Mouse (Mus musculus) adrenal gland, postnatal 25 days (tissue): Measurements from ENCODE around the gene Faim2. TPM values are rescaled to one million over a fixed set of nuclear protein-coding genes. Genes with fewer than 3 reads are reported as not detected.

Experiments
- DNase-seq: peaks from one replicate; pipeline ENCODE4 v3.0.0; 2021; ENCODE audit warnings: mixed read lengths
- total RNA-seq: library from RNA; stranded (reverse); gene quantifications from 2 replicates; pipeline ENCODE4 v1.2.3, GENCODE M21; 2021

The Faim2 gene
- total RNA-seq, 1 experiment from 2014 or later = 24.3 TPM

GRCm38 (mm10) chr15:99505324-99506095 is 22.5 kb downstream of the Faim2 start:
- DNase-seq = peak; percentile 45

- no peak for DNase-seq
Observed at GRCm38 (mm10) chr15:99503256-99503655, 24.7 kb downstream of the Faim2 start.

- DNase-seq = no peak
Observed at GRCm38 (mm10) chr15:99502311-99502831, 25.6 kb downstream of the Faim2 start.

- peak; percentile 37 for DNase-seq
Observed at GRCm38 (mm10) chr15:99501292-99502260, 26.4 kb downstream of the Faim2 start.

GRCm38 (mm10) chr15:99500320-99500719 is 27.6 kb downstream of the Faim2 start:
- no peak for DNase-seq

- DNase-seq = no peak
Observed at GRCm38 (mm10) chr15:99499726-99500125, 28.2 kb downstream of the Faim2 start.

- DNase-seq = peak; percentile 70
Observed at GRCm38 (mm10) chr15:99498781-99499180, 29.2 kb downstream of the Faim2 start.

GRCm38 (mm10) chr15:99498356-99498755 is 29.6 kb downstream of the Faim2 start:
- no peak for DNase-seq

GRCm38 (mm10) chr15:99497527-99498242 is 30.3 kb downstream of the Faim2 start:
- DNase-seq = peak; percentile 66

- DNase-seq = peak; percentile 35
Observed at GRCm38 (mm10) chr15:99497061-99497460, 30.9 kb downstream of the Faim2 start.

GRCm38 (mm10) chr15:99484745-99485144 is 43.2 kb downstream of the Faim2 start:
- no peak for DNase-seq

GRCm38 (mm10) chr15:99475814-99476213 is 52.2 kb downstream of the Faim2 start:
- DNase-seq = no peak

GRCm38 (mm10) chr15:99474576-99474926 is 53.4 kb downstream of the Faim2 start, which contains the start of gene Bcdin3d:
Bcdin3d (minus strand) TSS chr15:99474730.
- DNase-seq = peak; percentile 89

GRCm38 (mm10) chr15:99473801-99474575 is 54.0 kb downstream of the Faim2 start:
- DNase-seq = peak; percentile 64

GRCm38 (mm10) chr15:99472972-99473371 is 55.0 kb downstream of the Faim2 start:
- DNase-seq = no peak

GRCm38 (mm10) chr15:99471677-99472063 is 56.3 kb downstream of the Faim2 start:
- no peak for DNase-seq

- DNase-seq = peak; percentile 58
Observed at GRCm38 (mm10) chr15:99470971-99471676, 56.8 kb downstream of the Faim2 start.

- no peak for DNase-seq
Observed at GRCm38 (mm10) chr15:99470224-99470761, 57.7 kb downstream of the Faim2 start.

GRCm38 (mm10) chr15:99469736-99470135 is 58.2 kb downstream of the Faim2 start:
- DNase-seq = no peak

GRCm38 (mm10) chr15:99469067-99469466 is 58.9 kb downstream of the Faim2 start:
- DNase-seq = peak; percentile 72
